Mouse (Mus musculus): ENCODE measurements at regions not wholly inside any gene's neighbourhood (a gene's known extent, or its start where the extent isn't known, plus 50 kb on each side); places are given as distances from the start of the nearest gene placed in this dataset.

DNA sequence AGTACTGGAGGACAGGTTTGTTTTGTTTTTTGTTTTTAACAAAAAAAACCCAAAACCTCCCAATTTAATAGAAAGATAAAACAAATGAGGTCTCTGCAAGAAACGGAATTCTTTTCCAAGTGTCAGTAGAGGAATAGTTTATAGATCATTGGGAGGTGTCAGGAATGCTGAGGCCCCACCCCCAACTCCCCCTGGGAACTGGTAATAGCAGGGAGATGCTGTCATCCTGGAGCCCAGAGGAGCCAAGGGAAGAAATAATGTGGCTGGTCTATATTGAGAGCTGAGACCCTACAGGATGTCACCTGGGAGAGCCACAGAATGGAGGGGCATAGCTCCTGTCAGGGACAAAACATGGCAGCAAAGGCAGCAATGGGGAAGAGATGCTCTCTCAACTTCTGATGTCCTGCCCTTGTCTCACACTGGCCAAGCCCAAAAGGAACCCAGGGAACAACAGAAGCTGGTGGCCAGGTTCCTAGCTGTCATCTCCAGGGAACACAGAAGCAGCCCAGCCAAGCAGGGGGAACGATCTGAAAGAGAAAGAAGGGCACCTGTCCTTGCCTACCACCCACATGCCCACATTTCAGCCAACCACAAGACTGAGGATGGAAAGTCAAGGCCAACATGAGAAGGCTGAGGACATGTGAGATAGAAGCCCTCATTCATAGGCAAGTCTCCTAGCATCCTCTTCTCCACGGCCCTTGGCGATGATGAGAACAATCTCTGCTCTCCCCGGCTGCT, 195.7 kb downstream of the Zfp36l1 start:
- TF ChIP-seq CTCF (IDR thresholded peaks at IDR 0.05; ENCODE audit: low read depth): no peak
- no peak for TF ChIP-seq EP300 (optimal IDR thresholded peaks at IDR 0.05)

Data from stomach, postnatal 0 days (tissue).